Mouse (Mus musculus): ENCODE results near the gene Rhbg. TPM values are rescaled to one million over a fixed set of nuclear protein-coding genes. Genes with fewer than 3 reads are reported as not detected.
"Not testable (repeated sequence)": the region's sequence is repeated elsewhere in the genome, so short reads cannot be mapped to it uniquely, and the experiment has no call there.

The Rhbg gene
- polyA plus RNA-seq, 1 experiment from 2014 or later, result 0.67 TPM

- not testable (repeated sequence) for H3K9me3 ChIP-seq; H3K36me3 ChIP-seq; ATAC-seq (ENCODE audit: low read depth); H3K4me2 ChIP-seq; H3K27me3 ChIP-seq; H3K4me3 ChIP-seq; H3K9ac ChIP-seq; H3K27ac ChIP-seq (replicated peaks); H3K4me1 ChIP-seq (replicated peaks)
- 63% methylated on average over 11 of the region's 11 CpGs for WGBS
Measured at GRCm38 (mm10) chr3:88281141-88281916, 26.8 kb upstream of the Rhbg start.

- Histone ChIP-seq H3K36me3 (no peaks in the 10 kb centered on the region), H3K9ac (no peak overlapping the region), H3K4me3 (no peak overlapping the region), H3K4me1 (replicated peaks) (no peaks in the 10 kb centered on the region), H3K27me3 (no peaks in the 10 kb centered on the region), H3K27ac (replicated peaks) (no peak overlapping the region), H3K9me3 (no peaks in the 10 kb centered on the region), H3K4me2 (no peak overlapping the region)
- WGBS, result 89% methylated on average over 2 of the region's 2 CpGs
- no peak for ATAC-seq (ENCODE audit: low read depth)
Measured at GRCm38 (mm10) chr3:88280035-88280434, 25.5 kb upstream of the Rhbg start.

- Histone ChIP-seq H3K9ac (no peak overlapping the region), H3K4me2 (no peak overlapping the region), H3K9me3 (no peaks in the 10 kb centered on the region), H3K4me1 (replicated peaks) (no peaks in the 10 kb centered on the region), H3K27ac (replicated peaks) (no peak overlapping the region), H3K4me3 (no peak overlapping the region), H3K36me3 (no peaks in the 10 kb centered on the region), H3K27me3 (no peaks in the 10 kb centered on the region)
- ATAC-seq (ENCODE audit: low read depth), result no peak
- WGBS, result 42% methylated on average over 7 of the region's 7 CpGs
Measured at GRCm38 (mm10) chr3:88276529-88277143, 22.1 kb upstream of the Rhbg start.

- WGBS, result 76% methylated on average over 2 of the region's 2 CpGs
- H3K4me2 ChIP-seq, result no peak overlapping the region
- H3K9ac ChIP-seq, result no peak overlapping the region
- H3K36me3 ChIP-seq, result no peaks in the 10 kb centered on the region
- no peaks in the 10 kb centered on the region for H3K9me3 ChIP-seq
- H3K4me3 ChIP-seq, result no peak overlapping the region
- no peak overlapping the region for H3K27ac ChIP-seq (replicated peaks)
- ATAC-seq (ENCODE audit: low read depth), result no peak
- no peaks in the 10 kb centered on the region for H3K27me3 ChIP-seq
- no peaks in the 10 kb centered on the region for H3K4me1 ChIP-seq (replicated peaks)
Measured at GRCm38 (mm10) chr3:88276121-88276520, 21.6 kb upstream of the Rhbg start.

- no peak overlapping the region for H3K27ac ChIP-seq (replicated peaks)
- H3K36me3 ChIP-seq, result no peaks in the 10 kb centered on the region
- no peak for ATAC-seq (ENCODE audit: low read depth)
- WGBS, result 96% methylated on average over 4 of the region's 4 CpGs
- H3K4me3 ChIP-seq, result no peak overlapping the region
- no peaks in the 10 kb centered on the region for H3K9me3 ChIP-seq
- no peaks in the 10 kb centered on the region for H3K4me1 ChIP-seq (replicated peaks)
- H3K4me2 ChIP-seq, result no peak overlapping the region
- H3K9ac ChIP-seq, result no peak overlapping the region
- H3K27me3 ChIP-seq, result no peaks in the 10 kb centered on the region
Measured at GRCm38 (mm10) chr3:88274002-88274401, 19.5 kb upstream of the Rhbg start.

GRCm38 (mm10) chr3:88271859-88272258, 17.4 kb upstream of the Rhbg start:
- WGBS, result 93% methylated on average over 3 of the region's 3 CpGs
- no peak overlapping the region for H3K9ac ChIP-seq
- H3K27me3 ChIP-seq, result no peaks in the 10 kb centered on the region
- H3K4me2 ChIP-seq, result no peak overlapping the region
- H3K4me3 ChIP-seq, result no peak overlapping the region
- no peaks in the 10 kb centered on the region for H3K9me3 ChIP-seq
- ATAC-seq (ENCODE audit: low read depth), result no peak
- H3K36me3 ChIP-seq, result no peaks in the 10 kb centered on the region
- no peaks in the 10 kb centered on the region for H3K4me1 ChIP-seq (replicated peaks)
- H3K27ac ChIP-seq (replicated peaks), result no peak overlapping the region

GRCm38 (mm10) chr3:88271298-88271697, 16.8 kb upstream of the Rhbg start:
- WGBS, result 89% methylated on average over 2 of the region's 2 CpGs
- ATAC-seq (ENCODE audit: low read depth); H3K9ac ChIP-seq; H3K4me3 ChIP-seq; H3K4me1 ChIP-seq (replicated peaks); H3K27ac ChIP-seq (replicated peaks); H3K36me3 ChIP-seq; H3K4me2 ChIP-seq; H3K27me3 ChIP-seq; H3K9me3 ChIP-seq: not testable (repeated sequence)

GRCm38 (mm10) chr3:88268991-88269390, 14.5 kb upstream of the Rhbg start:
- ATAC-seq (ENCODE audit: low read depth), result no peak

GRCm38 (mm10) chr3:88268014-88268413, 13.5 kb upstream of the Rhbg start:
- not testable (repeated sequence) for ATAC-seq (ENCODE audit: low read depth); H3K9ac ChIP-seq; H3K36me3 ChIP-seq; H3K27me3 ChIP-seq; H3K9me3 ChIP-seq; H3K4me1 ChIP-seq (replicated peaks); H3K4me3 ChIP-seq; H3K27ac ChIP-seq (replicated peaks); H3K4me2 ChIP-seq
- 87% methylated on average over 6 of the region's 6 CpGs for WGBS

More at GRCm38 (mm10) chr3:88268991-88269390, 14.5 kb upstream of the Rhbg start:
- no peak overlapping the region for H3K4me3 ChIP-seq
- no peak overlapping the region for H3K9ac ChIP-seq
- WGBS, result 83% methylated on average over 5 of the region's 5 CpGs
- H3K27me3 ChIP-seq, result no peaks in the 10 kb centered on the region
- no peaks in the 10 kb centered on the region for H3K4me1 ChIP-seq (replicated peaks)
- H3K27ac ChIP-seq (replicated peaks), result no peak overlapping the region
- no peaks in the 10 kb centered on the region for H3K36me3 ChIP-seq
- no peak overlapping the region for H3K4me2 ChIP-seq
- H3K9me3 ChIP-seq, result no peaks in the 10 kb centered on the region

GRCm38 (mm10) chr3:88262346-88262745, 7.8 kb upstream of the Rhbg start:
- H3K9me3 ChIP-seq, result no peaks in the 10 kb centered on the region
- H3K4me1 ChIP-seq (replicated peaks), result no peaks in the 10 kb centered on the region
- no peaks in the 10 kb centered on the region for H3K36me3 ChIP-seq
- H3K4me2 ChIP-seq, result no peak overlapping the region
- 78% methylated on average over 3 of the region's 3 CpGs for WGBS
- H3K27ac ChIP-seq (replicated peaks), result no peak overlapping the region
- no peak overlapping the region for H3K4me3 ChIP-seq
- H3K27me3 ChIP-seq, result no peaks in the 10 kb centered on the region
- H3K9ac ChIP-seq, result no peak overlapping the region
- no peak for ATAC-seq (ENCODE audit: low read depth)

GRCm38 (mm10) chr3:88256382-88256781, 1.9 kb upstream of the Rhbg start:
- Histone ChIP-seq H3K4me3 (no peak overlapping the region), H3K4me2 (no peak overlapping the region), H3K4me1 (replicated peaks) (peaks cover 9% of the 10 kb centered on the region; the same call in 1 of the 2 replicates), H3K36me3 (no peaks in the 10 kb centered on the region), H3K9me3 (no peaks in the 10 kb centered on the region), H3K27ac (replicated peaks) (no peak overlapping the region), H3K9ac (no peak overlapping the region), H3K27me3 (peaks cover 32% of the 10 kb centered on the region)
- no peak for ATAC-seq (ENCODE audit: low read depth)
- WGBS, result 85% methylated on average over 7 of the region's 7 CpGs

- Histone ChIP-seq H3K27me3 (peaks cover 32% of the 10 kb centered on the region), H3K9me3 (no peaks in the 10 kb centered on the region), H3K9ac (no peak overlapping the region), H3K4me2 (no peak overlapping the region), H3K4me3 (no peak overlapping the region), H3K4me1 (replicated peaks) (peaks cover 9% of the 10 kb centered on the region; the same call in 1 of the 2 replicates), H3K27ac (replicated peaks) (no peak overlapping the region), H3K36me3 (no peaks in the 10 kb centered on the region)
- ATAC-seq (ENCODE audit: low read depth), result no peak
- 73% methylated on average over 6 of the region's 6 CpGs for WGBS
Measured at GRCm38 (mm10) chr3:88255950-88256349, 1.4 kb upstream of the Rhbg start.
